Mouse (Mus musculus) cerebellum, adult 2 months (tissue): ENCODE measurements around the gene Wasf1.

ENCODE experiments used
- CTCF ChIP-seq: fragments of 200-500 bp; IDR thresholded peaks from 2 replicates; pipeline ENCODE4 v1.5.1; 2011; ENCODE audit warnings: low read depth, mild to moderate bottlenecking, control low read depth, low read length, moderate library complexity, borderline replicate concordance; ENCODE audit not compliant: insufficient read depth
- POLR2A ChIP-seq: fragments of 200-500 bp; IDR thresholded peaks from 2 replicates; pipeline ENCODE4 v1.6.1; 2011; ENCODE audit warnings: low read length, control low read depth, borderline replicate concordance; ENCODE audit not compliant: insufficient read depth

- TF ChIP-seq CTCF (no peak), POLR2A (no peak)
Measured at GRCm38 (mm10) chr10:40968551-40968950, 85.3 kb downstream of the Wasf1 start.
